Mouse (Mus musculus) lung, adult 2 months (tissue): ENCODE measurements around the gene Pde1c. TPM values are rescaled to one million over a fixed set of nuclear protein-coding genes. Genes with fewer than 3 reads are reported as not detected.

Experiments
- DNase-seq: peaks from one replicate; pipeline ENCODE4 v3.0.0; 2022
- H3K4me1 ChIP-seq: fragments of 200-500 bp; 2 replicates; pipeline ENCODE4 v1.6.1; 2011; ENCODE audit warnings: low read length; ENCODE audit not compliant: control insufficient read depth, insufficient read depth
- H3K4me3 ChIP-seq: fragments of 200-500 bp; replicated peaks from 2 replicates; pipeline ENCODE3; 2011; ENCODE audit warnings: low read depth, mild to moderate bottlenecking, control low read depth, low read length; ENCODE audit errors: extremely low read depth
- CTCF ChIP-seq: fragments of 200-500 bp; IDR thresholded peaks from 2 replicates; pipeline ENCODE4 v1.5.1; 2011; ENCODE audit warnings: mild to moderate bottlenecking, low read length, control low read depth; ENCODE audit not compliant: insufficient read depth
- POLR2A ChIP-seq: fragments of 200-500 bp; IDR thresholded peaks from 2 replicates; pipeline ENCODE4 v1.6.1; 2011; ENCODE audit warnings: low read depth, mild to moderate bottlenecking, control low read depth, low read length, borderline replicate concordance; ENCODE audit errors: extremely low read depth
- WGBS: fragments of 180-500 bp; shearing (Covaris S2); methylation state at CpG from one replicate; pipeline ENCODE4 v1.1.7; 2018; 5-methylcytosine and 5-hydroxymethylcytosine counted together
- polyA plus RNA-seq: library from polyadenylated mRNA; depleted of rRNA; stranded (reverse); fragments of >200 nt; gene quantifications from 2 replicates; pipeline ENCODE4 v1.2.3, GENCODE M21; 2012

Gene Pde1c
- polyA plus RNA-seq, 1 experiment, result 0.19 TPM

- no peaks in the 10 kb centered on the region for H3K4me1 ChIP-seq
- WGBS, result 53% methylated on average over 2 of the region's 2 CpGs
- no peak for TF ChIP-seq POLR2A
- no peak for TF ChIP-seq CTCF
- DNase-seq, result no peak
- no peak overlapping the region for H3K4me3 ChIP-seq
These were observed 279.6 kb downstream of the Pde1c start for GRCm38 (mm10) chr6:56289307-56289706.

- no peak for DNase-seq
- WGBS, result 75% methylated on average over 4 of the region's 4 CpGs
- TF ChIP-seq CTCF, result no peak
- no peak for TF ChIP-seq POLR2A
These were observed 284.1 kb downstream of the Pde1c start for GRCm38 (mm10) chr6:56284821-56285220.

GRCm38 (mm10) chr6:56275461-56275860 is 293.4 kb downstream of the Pde1c start:
- H3K4me1 ChIP-seq, result no peaks in the 10 kb centered on the region
- no peak for TF ChIP-seq POLR2A
- no peak for TF ChIP-seq CTCF
- H3K4me3 ChIP-seq, result no peak overlapping the region
- DNase-seq, result no peak
- 64% methylated on average over 1 of the region's 1 CpGs for WGBS

More at GRCm38 (mm10) chr6:56284821-56285220, 284.1 kb downstream of the Pde1c start:
- no peak overlapping the region for H3K4me3 ChIP-seq
- H3K4me1 ChIP-seq, result no peaks in the 10 kb centered on the region

- DNase-seq, result no peak
- no peak overlapping the region for H3K4me3 ChIP-seq
- TF ChIP-seq CTCF, result no peak
- no peak for TF ChIP-seq POLR2A
- WGBS, result 72% methylated on average over 2 of the region's 2 CpGs
- no peaks in the 10 kb centered on the region for H3K4me1 ChIP-seq
These were observed 297.2 kb downstream of the Pde1c start for GRCm38 (mm10) chr6:56271741-56272140.

- Histone ChIP-seq H3K4me3 (no peak overlapping the region), H3K4me1 (no peaks in the 10 kb centered on the region)
- no peak for DNase-seq
- WGBS, result 84% methylated on average over 4 of the region's 4 CpGs
- TF ChIP-seq CTCF (no peak), POLR2A (no peak)
These were observed 304.4 kb downstream of the Pde1c start for GRCm38 (mm10) chr6:56264509-56264908.

GRCm38 (mm10) chr6:56260118-56260517 is 308.8 kb downstream of the Pde1c start:
- WGBS, result 41% methylated on average over 3 of the region's 3 CpGs
- TF ChIP-seq POLR2A, result no peak
- Histone ChIP-seq H3K4me1 (no peaks in the 10 kb centered on the region), H3K4me3 (no peak overlapping the region)
- no peak for DNase-seq

- no peak for TF ChIP-seq CTCF
- no peak for TF ChIP-seq POLR2A
- WGBS, result 81% methylated on average over 2 of the region's 2 CpGs
- Histone ChIP-seq H3K4me1 (no peaks in the 10 kb centered on the region), H3K4me3 (no peak overlapping the region)
- DNase-seq, result no peak
These were observed 311.2 kb downstream of the Pde1c start for GRCm38 (mm10) chr6:56257555-56258297.

- Histone ChIP-seq H3K4me1 (no peaks in the 10 kb centered on the region), H3K4me3 (no peak overlapping the region)
- 78% methylated on average over 3 of the region's 3 CpGs for WGBS
- TF ChIP-seq CTCF (no peak), POLR2A (no peak)
- DNase-seq, result no peak
These were observed 318.8 kb downstream of the Pde1c start for GRCm38 (mm10) chr6:56250091-56250490.

- no peak for DNase-seq
- TF ChIP-seq POLR2A, result no peak
- TF ChIP-seq CTCF, result no peak
- 64% methylated on average over 1 of the region's 1 CpGs for WGBS
- Histone ChIP-seq H3K4me1 (no peaks in the 10 kb centered on the region), H3K4me3 (no peak overlapping the region)
These were observed 377.3 kb downstream of the Pde1c start for GRCm38 (mm10) chr6:56191426-56192140.

- Histone ChIP-seq H3K4me3 (no peak overlapping the region), H3K4me1 (no peaks in the 10 kb centered on the region)
- TF ChIP-seq POLR2A, result no peak
- TF ChIP-seq CTCF, result no peak
- no peak for DNase-seq
- 70% methylated on average over 2 of the region's 2 CpGs for WGBS
These were observed 392.4 kb downstream of the Pde1c start for GRCm38 (mm10) chr6:56176485-56176884.
